Mouse (Mus musculus): Measurements from ENCODE around the gene Pde10a. TPM values are rescaled to one million over a fixed set of nuclear protein-coding genes. Genes with fewer than 3 reads are reported as not detected.

The Pde10a gene
- polyA plus RNA-seq, 1 experiment = 1.5 TPM

DNA sequence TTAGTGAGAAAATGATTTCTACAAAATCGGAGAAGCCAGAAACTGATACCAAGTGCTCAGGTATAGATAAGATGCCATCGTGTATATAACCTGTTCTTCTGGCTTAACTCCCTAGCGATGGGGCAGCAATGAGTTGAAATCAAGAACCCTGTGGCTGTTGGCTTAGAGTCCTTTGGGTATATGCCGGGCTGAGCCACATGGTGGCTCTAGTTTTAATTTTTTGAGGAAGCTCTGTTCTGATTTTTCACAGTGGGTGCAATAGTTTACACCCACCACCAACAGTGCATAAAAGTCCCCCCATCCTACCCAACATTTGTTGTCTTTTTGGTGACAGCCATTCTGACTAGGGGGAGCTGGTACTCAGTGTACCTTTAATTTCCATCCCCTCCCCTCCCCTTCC, 112.0 kb downstream of the Pde10a start:
- DNase-seq (ENCODE audit: low read depth in 1 of 2, low spot score in 2 of 2) = no peak
- TF ChIP-seq CTCF (IDR thresholded peaks at IDR 0.05; ENCODE audit: extremely low read depth, insufficient read depth, insufficient read length, insufficient replicate concordance) = no peak
- TF ChIP-seq POLR2A (IDR thresholded peaks at IDR 0.05; ENCODE audit: low read depth, low read length) = no peak
- Histone ChIP-seq H3K27me3 (ENCODE audit: control insufficient read depth, insufficient read depth, low read length) (no peaks in the 10 kb centered on the region), H3K36me3 (ENCODE audit: control insufficient read depth, insufficient read depth, low read length) (no peaks in the 10 kb centered on the region), H3K27ac (ENCODE audit: insufficient read depth, low read length) (no peak overlapping the region), H3K4me1 (ENCODE audit: control insufficient read depth, insufficient read depth, insufficient read length) (no peaks in the 10 kb centered on the region), H3K4me3 (ENCODE audit: extremely low read depth, insufficient read depth, insufficient read length) (no peak overlapping the region)
- WGBS = 47% methylated on average over 4 of the region's 4 CpGs

DNA sequence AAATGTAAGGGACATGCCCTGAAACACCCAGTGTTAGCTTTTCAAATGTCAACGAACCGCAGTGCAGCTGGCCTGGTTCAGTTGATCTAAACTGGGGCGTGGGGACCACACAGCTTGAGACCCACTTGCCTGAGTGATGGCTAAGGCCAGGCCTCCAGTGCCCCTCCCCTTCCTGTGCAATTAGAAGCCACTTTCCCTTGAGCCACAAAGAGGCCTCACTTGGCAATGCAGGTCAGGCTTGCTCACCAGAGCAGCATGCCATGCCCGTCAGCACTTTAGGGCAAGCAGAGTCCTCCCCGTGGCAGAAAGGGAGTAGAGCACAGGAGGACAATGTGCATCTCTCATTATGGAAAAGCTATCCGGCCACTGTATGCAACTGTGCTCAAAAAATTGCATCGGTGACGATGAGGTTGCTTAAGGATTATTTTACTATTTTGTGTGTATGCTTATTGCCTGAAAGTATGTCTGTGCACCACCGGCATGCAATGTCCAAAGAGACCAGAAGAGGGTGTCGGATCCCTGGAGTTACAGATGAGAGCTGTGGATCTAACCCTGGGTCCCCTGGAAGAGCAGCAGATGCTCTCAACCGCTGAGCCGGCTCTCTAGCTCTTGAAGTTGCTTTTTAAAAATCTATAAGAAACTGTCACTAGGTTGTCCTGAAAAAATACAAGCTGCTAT, 114.7 kb downstream of the Pde10a start:
- Histone ChIP-seq H3K4me3 (ENCODE audit: extremely low read depth, insufficient read depth, insufficient read length) (no peak overlapping the region), H3K27me3 (ENCODE audit: control insufficient read depth, insufficient read depth, low read length) (no peaks in the 10 kb centered on the region), H3K36me3 (ENCODE audit: control insufficient read depth, insufficient read depth, low read length) (no peaks in the 10 kb centered on the region), H3K4me1 (ENCODE audit: control insufficient read depth, insufficient read depth, insufficient read length) (no peaks in the 10 kb centered on the region), H3K27ac (ENCODE audit: insufficient read depth, low read length) (no peak overlapping the region)
- DNase-seq (ENCODE audit: low read depth in 1 of 2, low spot score in 2 of 2) = no peak
- no peak for TF ChIP-seq POLR2A (IDR thresholded peaks at IDR 0.05; ENCODE audit: low read depth, low read length)
- no peak for TF ChIP-seq CTCF (IDR thresholded peaks at IDR 0.05; ENCODE audit: extremely low read depth, insufficient read depth, insufficient read length, insufficient replicate concordance)
- WGBS = 82% methylated on average over 12 of the region's 12 CpGs

DNA sequence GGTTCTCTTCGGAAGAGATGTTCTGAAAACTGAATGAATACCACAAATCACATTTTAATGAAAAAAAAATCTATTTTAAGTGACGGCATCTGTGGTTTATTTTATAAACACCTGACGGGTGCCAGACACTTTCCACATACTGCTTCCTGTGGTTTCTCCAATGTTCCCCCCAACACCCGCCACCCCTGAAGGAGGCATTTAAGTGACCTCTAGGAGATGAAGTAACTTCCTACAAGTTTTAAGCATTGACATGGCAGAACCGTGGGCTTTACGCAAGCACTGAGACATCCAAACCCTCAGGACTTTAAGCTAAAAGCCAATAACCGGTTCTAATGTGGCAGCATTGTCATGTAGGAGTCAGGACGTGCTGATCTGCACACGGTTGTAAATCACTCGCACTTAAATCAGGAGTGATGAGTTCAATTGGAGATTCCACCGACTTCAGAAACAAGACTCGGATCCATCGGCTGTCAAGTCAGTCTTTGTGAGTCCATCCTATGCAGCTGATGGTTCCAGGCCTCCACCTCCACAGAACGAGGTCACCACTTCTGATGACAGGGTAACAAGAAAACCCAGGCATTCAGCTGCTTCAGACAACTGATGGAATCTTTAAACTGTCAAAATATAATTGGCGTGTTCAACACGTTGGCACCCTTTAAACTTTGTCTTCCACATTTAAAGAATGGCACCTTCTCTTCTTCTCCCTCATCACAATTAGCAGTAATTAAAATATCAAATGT, 115.7 kb downstream of the Pde10a start:
- Histone ChIP-seq H3K27me3 (ENCODE audit: control insufficient read depth, insufficient read depth, low read length) (no peaks in the 10 kb centered on the region), H3K4me1 (ENCODE audit: control insufficient read depth, insufficient read depth, insufficient read length) (no peaks in the 10 kb centered on the region), H3K4me3 (ENCODE audit: extremely low read depth, insufficient read depth, insufficient read length) (no peak overlapping the region), H3K36me3 (ENCODE audit: control insufficient read depth, insufficient read depth, low read length) (no peaks in the 10 kb centered on the region), H3K27ac (ENCODE audit: insufficient read depth, low read length) (no peak overlapping the region)
- DNase-seq (ENCODE audit: low read depth in 1 of 2, low spot score in 2 of 2) = no peak
- TF ChIP-seq CTCF (IDR thresholded peaks at IDR 0.05; ENCODE audit: extremely low read depth, insufficient read depth, insufficient read length, insufficient replicate concordance) = no peak
- no peak for TF ChIP-seq POLR2A (IDR thresholded peaks at IDR 0.05; ENCODE audit: low read depth, low read length)
- 33% methylated on average over 16 of the region's 16 CpGs for WGBS

DNA sequence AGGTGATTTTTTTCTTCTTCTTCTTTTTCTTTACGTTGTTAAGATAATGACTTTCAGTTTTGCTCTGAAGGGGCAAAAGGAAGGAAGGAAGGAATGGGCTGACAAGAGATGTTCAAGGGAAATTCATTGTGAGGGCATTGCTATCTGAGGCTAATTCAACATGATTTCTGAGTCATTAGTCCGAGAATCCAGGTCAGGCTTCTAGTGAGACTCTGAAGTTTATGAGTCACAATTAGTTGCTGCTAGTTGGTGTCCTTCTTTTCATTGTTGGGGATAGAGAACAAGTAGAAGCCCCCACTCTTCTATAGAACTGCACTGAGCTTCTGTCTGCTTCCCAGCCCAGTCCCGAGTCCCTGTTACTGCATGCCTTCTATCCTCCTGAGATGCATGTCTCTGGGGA, 116.3 kb downstream of the Pde10a start:
- H3K36me3 ChIP-seq (ENCODE audit: control insufficient read depth, insufficient read depth, low read length) = no peaks in the 10 kb centered on the region
- no peaks in the 10 kb centered on the region for H3K4me1 ChIP-seq (ENCODE audit: control insufficient read depth, insufficient read depth, insufficient read length)
- no peak overlapping the region for H3K4me3 ChIP-seq (ENCODE audit: extremely low read depth, insufficient read depth, insufficient read length)
- H3K27me3 ChIP-seq (ENCODE audit: control insufficient read depth, insufficient read depth, low read length) = no peaks in the 10 kb centered on the region
- TF ChIP-seq CTCF (IDR thresholded peaks at IDR 0.05; ENCODE audit: extremely low read depth, insufficient read depth, insufficient read length, insufficient replicate concordance) (no peak), POLR2A (IDR thresholded peaks at IDR 0.05; ENCODE audit: low read depth, low read length) (no peak)
- no peak overlapping the region for H3K27ac ChIP-seq (ENCODE audit: insufficient read depth, low read length)
- DNase-seq (ENCODE audit: low read depth in 1 of 2, low spot score in 2 of 2) = no peak
- 27% methylated on average over 3 of the region's 3 CpGs for WGBS

DNA sequence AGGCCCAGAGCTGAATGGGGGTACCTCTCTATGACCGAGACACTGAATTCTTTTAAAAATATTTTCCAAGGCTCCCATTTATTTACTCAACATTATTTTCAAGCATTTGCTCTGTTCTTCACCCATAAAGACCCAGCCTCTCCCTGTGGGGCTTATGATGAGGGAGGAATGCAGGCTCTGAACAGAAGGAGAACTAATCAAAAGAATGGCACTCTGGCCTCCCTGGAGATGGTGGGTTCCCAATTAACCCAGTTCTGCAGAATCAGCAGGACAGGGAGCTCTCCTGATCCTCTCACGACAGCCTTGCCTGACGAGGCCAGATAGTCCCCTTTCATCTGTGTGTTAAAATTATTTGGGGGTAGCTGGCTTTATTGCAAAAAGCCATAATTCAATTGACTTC, 117.2 kb downstream of the Pde10a start:
- H3K36me3 ChIP-seq (ENCODE audit: control insufficient read depth, insufficient read depth, low read length) = no peaks in the 10 kb centered on the region
- no peak overlapping the region for H3K4me3 ChIP-seq (ENCODE audit: extremely low read depth, insufficient read depth, insufficient read length)
- DNase-seq (ENCODE audit: low read depth in 1 of 2, low spot score in 2 of 2) = no peak
- no peaks in the 10 kb centered on the region for H3K27me3 ChIP-seq (ENCODE audit: control insufficient read depth, insufficient read depth, low read length)
- no peaks in the 10 kb centered on the region for H3K4me1 ChIP-seq (ENCODE audit: control insufficient read depth, insufficient read depth, insufficient read length)
- no peak overlapping the region for H3K27ac ChIP-seq (ENCODE audit: insufficient read depth, low read length)
- 80% methylated on average over 3 of the region's 3 CpGs for WGBS
- TF ChIP-seq CTCF (IDR thresholded peaks at IDR 0.05; ENCODE audit: extremely low read depth, insufficient read depth, insufficient read length, insufficient replicate concordance) (no peak), POLR2A (IDR thresholded peaks at IDR 0.05; ENCODE audit: low read depth, low read length) (no peak)

DNA sequence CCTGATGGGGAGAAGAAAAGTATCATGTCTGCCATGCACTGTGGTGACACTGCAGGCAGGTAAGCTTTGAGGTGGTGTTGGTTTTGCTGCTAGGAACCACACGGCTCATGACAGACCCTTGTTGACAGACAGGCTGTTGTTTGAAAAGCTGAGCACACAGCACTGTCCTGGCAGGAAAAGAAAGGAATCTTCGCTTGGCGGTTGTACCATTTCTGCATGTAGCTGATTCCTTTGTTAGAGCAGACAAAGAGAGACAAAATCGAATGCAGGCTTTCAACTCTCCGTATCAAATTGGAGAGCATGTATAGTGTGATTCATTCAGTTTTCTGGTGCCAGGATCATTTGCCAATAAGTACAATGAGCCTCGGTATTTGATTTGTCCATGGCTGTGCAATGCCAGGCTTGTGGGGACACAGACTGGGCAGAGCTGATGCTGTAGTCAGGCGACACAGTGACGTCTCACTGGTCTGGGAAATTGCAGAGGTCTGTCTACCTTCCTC, 122.2 kb downstream of the Pde10a start:
- Histone ChIP-seq H3K4me3 (ENCODE audit: extremely low read depth, insufficient read depth, insufficient read length) (no peak overlapping the region), H3K4me1 (ENCODE audit: control insufficient read depth, insufficient read depth, insufficient read length) (no peaks in the 10 kb centered on the region), H3K27ac (ENCODE audit: insufficient read depth, low read length) (no peak overlapping the region), H3K27me3 (ENCODE audit: control insufficient read depth, insufficient read depth, low read length) (no peaks in the 10 kb centered on the region), H3K36me3 (ENCODE audit: control insufficient read depth, insufficient read depth, low read length) (no peaks in the 10 kb centered on the region)
- whole genome bisulfite sequencing = 80% methylated on average over 8 of the region's 8 CpGs
- TF ChIP-seq CTCF (IDR thresholded peaks at IDR 0.05; ENCODE audit: extremely low read depth, insufficient read depth, insufficient read length, insufficient replicate concordance) (no peak), POLR2A (IDR thresholded peaks at IDR 0.05; ENCODE audit: low read depth, low read length) (no peak)
- no peak for DNase-seq (ENCODE audit: low read depth in 1 of 2, low spot score in 2 of 2)

DNA sequence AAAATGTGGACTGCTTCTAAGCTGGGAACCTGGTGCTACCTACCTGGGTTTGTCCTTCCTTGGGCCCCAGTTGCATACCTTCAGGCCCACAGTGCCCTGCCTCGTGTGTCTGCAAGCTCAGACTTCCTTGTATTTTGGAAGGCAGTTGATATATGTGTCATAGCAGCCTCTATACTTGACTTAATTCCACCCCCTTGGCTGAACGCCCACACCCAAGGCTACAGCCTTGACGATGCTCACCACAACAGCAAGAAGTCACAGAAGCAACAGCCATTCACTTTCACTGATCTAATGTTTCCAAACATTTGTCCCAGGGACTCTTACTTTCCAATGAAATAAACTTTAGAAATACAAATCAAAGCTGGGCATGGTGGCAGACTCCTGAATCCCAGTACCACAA, 123.1 kb downstream of the Pde10a start:
- DNase-seq (ENCODE audit: low read depth in 1 of 2, low spot score in 2 of 2) = no peak
- Histone ChIP-seq H3K27ac (ENCODE audit: insufficient read depth, low read length) (no peak overlapping the region), H3K4me3 (ENCODE audit: extremely low read depth, insufficient read depth, insufficient read length) (no peak overlapping the region), H3K4me1 (ENCODE audit: control insufficient read depth, insufficient read depth, insufficient read length) (no peaks in the 10 kb centered on the region), H3K27me3 (ENCODE audit: control insufficient read depth, insufficient read depth, low read length) (no peaks in the 10 kb centered on the region), H3K36me3 (ENCODE audit: control insufficient read depth, insufficient read depth, low read length) (no peaks in the 10 kb centered on the region)
- WGBS = 31% methylated on average over 3 of the region's 3 CpGs
- TF ChIP-seq POLR2A (IDR thresholded peaks at IDR 0.05; ENCODE audit: low read depth, low read length) = no peak
- TF ChIP-seq CTCF (IDR thresholded peaks at IDR 0.05; ENCODE audit: extremely low read depth, insufficient read depth, insufficient read length, insufficient replicate concordance) = no peak
